Mouse (Mus musculus): ENCODE results near the gene Trf.
"Not testable (repeated sequence)": the region's sequence is repeated elsewhere in the genome, so short reads cannot be mapped to it uniquely, and the experiment has no call there.

Trf gene

GRCm38 (mm10) chr9:103214281-103214680 lies 16.0 kb downstream of the Trf start:
- DNase-seq, result no peak

DNA sequence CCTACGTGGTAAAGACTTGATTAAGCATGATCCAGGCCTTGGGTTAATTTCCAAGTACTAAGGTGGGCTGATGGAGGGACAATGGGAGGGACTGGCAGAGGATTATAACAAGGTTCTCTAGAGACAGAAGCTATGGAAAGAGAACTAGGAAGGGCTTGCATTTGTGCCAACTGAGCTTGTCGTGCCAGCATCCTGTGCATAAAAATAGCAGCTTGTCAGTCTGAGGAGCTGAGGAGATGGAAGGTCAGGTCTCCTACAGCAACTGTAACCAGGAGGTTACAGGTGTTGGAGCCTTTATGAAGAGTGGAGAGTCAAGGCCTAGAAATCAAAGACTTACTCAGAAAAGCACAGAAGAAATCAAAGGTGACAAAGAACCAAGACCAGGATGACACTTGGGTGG lies 16.6 kb downstream of the Trf start:
- DNase-seq, result no peak

- no peak for DNase-seq
Observed at GRCm38 (mm10) chr9:103212654-103213420, 17.4 kb downstream of the Trf start.

DNA sequence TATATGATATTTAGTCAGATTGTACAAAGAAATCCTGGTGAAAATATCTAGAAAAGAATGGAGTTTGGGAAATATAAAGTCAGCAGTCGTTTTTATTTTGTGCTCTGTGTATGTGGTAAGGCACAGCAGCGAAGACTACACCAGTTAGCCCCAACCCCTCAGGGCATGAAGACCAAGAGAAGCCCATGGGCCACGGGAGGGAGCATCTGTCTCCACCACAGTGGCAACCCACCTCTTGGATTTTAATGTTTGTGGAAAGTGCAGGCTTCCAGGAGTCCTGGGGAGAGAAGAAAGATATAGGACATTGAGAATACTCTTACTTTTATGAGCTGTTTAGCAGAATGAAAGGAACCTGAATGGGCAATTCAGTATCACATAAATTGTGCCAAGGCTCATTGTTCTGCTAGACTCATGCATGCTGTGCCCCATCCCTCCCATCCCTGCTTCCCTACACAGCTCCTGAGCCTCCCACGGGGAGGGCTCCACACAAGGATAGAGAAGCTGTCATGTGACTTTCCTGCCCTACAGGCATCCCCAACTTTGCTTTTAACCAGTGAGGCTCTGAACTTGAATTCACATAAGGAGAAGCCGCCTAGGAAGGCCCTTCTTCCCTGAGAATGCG lies 21.3 kb downstream of the Trf start:
- DNase-seq, result no peak

DNA sequence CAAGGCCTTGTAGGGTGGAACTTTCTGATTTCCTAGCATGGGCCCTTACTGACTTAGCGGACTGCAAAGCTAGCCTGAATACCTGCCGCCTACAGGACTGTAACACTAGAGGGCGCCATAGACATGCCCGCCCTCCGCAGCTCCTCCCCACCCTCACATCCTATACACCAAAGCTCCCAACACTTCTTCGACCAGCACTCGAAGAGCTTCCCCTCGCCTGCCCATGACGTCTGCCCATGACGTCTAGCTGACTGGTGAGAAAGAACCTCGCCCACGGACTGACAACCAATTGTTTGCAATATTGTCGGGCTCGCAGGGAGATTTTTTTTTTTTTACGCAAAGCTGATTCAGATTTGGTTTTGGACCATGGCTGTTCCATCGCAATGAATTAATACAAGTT lies 22.4 kb downstream of the Trf start:
- peak; percentile 91 for DNase-seq

DNA sequence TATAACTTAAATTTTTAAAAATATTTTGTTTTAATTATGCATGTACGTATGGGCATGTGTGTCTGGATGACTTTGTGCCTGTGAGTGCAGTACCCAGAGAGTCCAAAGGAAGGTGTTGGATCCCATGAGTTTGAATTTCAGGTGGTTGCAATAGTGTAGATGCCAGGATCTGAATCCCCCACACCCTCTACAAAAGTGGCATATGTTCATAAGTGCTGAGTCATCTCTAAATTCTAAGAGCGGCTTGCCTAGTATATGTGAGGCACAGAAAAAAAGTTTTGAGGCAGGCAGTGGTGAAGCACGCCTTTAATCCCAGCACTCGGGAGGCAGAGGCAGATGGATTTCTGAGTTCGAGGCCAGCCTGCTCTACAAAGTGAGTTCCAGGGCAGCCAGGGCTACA lies 24.5 kb downstream of the Trf start:
- no peak for DNase-seq

- DNase-seq, result peak; percentile 94
Observed at GRCm38 (mm10) chr9:103201561-103202260, 28.5 kb downstream of the Trf start, which contains the start of gene Srprb. Gene Srprb (minus strand): TSS chr9:103202137.

GRCm38 (mm10) chr9:103188416-103188815 lies 41.8 kb downstream of the Trf start:
- DNase-seq, result no peak

GRCm38 (mm10) chr9:103186747-103187146 lies 43.5 kb downstream of the Trf start:
- DNase-seq, result no peak

DNA sequence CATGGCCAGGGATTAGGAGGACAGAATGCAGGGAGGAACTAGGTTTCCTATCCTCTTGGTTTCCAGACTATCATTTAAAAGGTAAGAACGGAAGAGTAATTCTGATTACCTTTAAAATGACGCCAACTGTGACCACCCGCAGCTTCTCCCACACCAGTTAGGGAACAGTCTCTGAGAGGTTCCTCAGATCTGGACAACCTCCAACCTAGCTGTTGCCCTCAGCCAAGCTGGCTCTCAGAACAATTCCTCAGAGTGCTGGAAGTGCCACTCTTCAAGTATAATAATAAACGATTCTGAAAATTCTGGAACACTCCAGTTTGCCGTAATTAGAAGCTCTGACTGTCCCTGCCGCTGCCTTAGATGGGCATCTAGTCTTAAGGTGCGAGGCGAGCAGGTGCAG lies 44.3 kb downstream of the Trf start:
- no peak for DNase-seq

- DNase-seq, result no peak
Observed at GRCm38 (mm10) chr9:103184855-103185254, 45.4 kb downstream of the Trf start.

DNA sequence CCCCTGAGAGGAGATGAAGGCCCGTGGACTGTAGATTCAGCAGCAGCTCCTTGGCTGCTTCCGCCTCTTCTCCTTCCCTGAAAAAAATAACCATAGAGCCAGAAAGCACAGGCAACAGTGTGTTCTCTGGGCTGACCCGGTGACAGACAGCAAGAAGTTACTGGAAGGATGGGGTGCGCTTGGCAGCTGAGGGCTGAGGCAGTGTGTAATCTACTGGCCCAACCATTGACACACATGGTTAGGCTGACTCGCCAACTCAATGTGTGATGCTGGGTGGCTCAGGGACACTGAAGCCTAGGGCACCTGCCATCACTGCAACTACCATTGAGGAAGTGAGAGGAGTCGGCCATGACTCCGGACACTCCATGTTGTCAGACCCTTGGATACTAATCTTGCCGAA lies 48.4 kb downstream of the Trf start:
- no peak for DNase-seq

- DNase-seq, result peak; percentile 88
Observed at GRCm38 (mm10) chr9:103180807-103181565, 49.3 kb downstream of the Trf start.

DNA sequence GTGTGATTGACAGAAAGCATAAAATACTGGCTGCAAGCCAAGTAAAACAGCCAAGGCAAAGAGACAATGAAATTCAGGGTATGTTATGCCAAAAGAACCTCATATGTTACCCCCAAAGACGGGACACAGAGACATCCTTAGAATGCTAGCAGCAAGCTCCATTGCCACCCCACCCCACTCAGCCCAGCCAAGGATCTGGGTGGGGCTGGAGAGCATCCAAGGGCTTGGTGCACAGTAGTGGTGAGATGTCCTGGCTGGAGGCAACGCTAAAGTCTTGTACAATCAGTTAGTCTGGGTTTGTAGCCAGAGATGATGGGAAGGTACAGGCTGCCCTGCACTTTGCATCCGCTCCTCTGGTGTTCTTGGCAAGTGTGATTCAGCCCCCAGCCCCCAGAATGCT lies 49.9 kb downstream of the Trf start:
- no peak for DNase-seq

DNA sequence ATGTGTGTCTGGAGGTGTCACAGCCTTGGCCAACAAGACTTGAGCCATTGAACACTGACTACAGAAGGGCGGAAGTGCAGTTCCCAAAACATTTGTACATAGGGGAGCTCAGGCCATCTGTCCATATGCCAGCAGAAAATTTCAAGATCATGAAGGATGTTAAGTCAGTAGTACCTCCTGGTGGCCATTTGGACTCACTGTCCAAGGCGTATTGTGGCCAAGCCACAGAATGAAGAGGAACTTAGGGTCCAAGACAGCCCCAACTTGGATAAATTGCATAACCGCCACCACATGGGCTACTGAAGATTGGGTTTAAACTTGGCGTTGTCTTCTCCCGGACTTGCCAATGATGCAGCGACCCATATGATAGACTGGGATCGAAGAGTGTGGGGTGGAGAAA lies 54.6 kb downstream of the Trf start:
- DNase-seq, result no peak

DNA sequence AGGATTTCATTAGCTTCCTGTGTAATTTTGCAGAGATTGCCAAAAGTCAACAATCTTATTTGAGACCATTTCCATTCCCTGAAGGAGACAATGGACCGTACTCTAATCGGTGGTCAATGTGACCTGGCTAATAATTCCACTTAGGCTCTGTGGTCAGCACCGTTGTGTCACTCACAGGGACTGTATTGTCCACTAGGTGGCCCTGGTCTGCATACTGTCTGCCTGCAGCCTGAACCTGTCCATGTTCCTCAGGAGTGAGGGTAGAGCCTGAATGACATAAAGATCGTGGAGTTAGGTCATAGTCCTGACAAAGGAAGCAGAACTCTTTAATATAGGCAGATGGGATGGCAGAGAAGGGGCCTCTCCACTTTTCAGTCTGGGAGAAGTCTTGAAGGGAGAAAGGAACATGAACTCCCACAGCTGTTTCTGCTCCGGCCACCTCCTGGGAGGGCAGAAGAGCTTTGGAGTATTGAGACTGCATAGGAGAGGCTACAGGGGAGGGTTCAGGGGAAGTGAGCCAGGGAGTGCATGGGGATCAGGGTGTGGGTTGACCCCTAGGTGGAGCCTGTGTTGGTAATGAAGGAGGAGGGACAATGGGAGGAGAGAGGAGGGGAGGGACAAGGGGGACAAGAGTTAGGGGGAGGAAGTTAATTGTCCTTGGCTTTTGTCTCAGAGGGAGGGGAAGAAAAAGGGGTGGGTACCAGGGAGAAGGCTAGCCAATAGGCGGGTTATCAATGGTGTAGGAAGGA lies 55.3 kb downstream of the Trf start:
- DNase-seq, result peak; percentile 65

DNA sequence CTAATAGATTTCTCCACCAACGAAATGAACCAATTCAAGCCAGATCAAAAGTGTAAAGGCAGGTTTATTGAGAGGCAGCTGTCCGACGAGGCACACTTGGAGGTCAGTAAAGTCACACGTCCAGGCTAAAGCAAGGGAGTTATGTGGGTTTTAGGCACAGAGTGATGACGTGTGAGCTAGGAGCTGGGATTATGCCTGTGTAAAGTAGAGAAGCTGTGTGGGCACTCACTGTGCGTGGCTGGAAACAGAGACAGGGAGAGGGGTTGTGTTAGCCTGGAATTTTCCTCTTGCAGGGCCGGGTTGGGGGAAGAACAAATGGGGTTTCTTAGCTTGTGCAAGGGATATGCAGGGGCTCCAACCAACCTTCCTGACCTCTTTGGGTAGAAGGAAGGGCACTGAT lies 61.5 kb downstream of the Trf start:
- DNase-seq, result no peak

DNA sequence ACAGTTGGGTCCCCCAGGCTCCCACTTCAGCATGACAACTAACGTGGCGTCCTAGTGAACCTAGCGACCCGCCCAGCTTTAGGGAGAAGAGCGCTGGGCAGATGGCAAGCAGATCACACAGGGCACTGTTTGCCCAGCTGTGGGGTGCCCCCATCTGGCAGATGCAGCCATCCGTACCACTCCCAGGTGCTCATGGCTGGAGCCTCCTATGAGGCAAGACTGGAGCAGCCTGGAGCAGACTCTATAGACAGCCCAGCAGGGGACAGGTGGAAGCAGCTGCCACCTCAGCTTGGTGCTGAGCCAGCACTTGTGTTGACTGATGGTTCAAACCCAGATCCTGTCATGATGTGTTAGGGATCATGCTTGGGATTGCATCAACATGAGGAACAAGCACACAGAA lies 62.2 kb downstream of the Trf start:
- peak; percentile 29 for DNase-seq

DNA sequence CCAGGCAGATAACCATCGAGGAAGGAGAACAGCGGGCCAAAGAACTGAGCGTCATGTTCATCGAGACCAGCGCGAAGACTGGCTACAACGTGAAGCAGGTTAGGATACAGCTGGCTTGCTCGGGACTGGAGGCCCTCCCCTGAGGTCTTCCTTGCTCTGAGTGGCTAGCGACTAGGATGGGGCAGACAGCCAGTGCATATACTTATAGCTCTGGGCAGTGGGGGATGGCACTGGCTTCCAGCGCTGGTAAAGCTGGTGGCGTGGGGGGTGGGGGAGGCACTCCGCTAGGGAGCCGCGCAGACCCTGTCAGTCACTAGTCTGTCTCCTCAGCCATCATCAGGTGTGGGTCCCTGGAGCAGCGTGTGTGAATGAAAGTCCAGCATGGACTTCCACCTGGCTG lies 66.4 kb downstream of the Trf start:
- DNase-seq, result no peak

GRCm38 (mm10) chr9:103155158-103155557 lies 75.1 kb downstream of the Trf start:
- DNase-seq, result not testable (repeated sequence)

DNA sequence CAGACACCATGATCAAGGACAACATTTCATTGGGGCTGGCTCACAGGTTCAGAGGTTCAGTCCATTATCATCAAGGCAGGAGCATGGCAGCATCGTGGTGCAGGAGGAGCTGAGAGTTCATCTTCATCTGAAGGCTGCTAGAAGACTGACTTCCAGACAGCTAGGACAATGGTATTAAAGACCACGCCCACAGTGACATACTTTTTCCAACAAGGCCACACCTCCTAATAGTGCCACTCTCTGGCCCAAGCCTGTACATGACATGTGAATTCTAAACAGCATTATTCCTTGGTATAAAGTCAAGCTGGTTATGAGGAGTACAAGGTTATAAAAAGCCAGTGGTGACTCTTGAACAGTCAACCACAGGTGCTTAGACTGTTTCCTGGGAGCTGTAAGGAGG lies 75.7 kb downstream of the Trf start:
- DNase-seq, result no peak

Measured in retina, postnatal 1 day (tissue).